Mouse (Mus musculus): ENCODE results near the gene Hoxa10.

The Hoxa10 gene

DNA sequence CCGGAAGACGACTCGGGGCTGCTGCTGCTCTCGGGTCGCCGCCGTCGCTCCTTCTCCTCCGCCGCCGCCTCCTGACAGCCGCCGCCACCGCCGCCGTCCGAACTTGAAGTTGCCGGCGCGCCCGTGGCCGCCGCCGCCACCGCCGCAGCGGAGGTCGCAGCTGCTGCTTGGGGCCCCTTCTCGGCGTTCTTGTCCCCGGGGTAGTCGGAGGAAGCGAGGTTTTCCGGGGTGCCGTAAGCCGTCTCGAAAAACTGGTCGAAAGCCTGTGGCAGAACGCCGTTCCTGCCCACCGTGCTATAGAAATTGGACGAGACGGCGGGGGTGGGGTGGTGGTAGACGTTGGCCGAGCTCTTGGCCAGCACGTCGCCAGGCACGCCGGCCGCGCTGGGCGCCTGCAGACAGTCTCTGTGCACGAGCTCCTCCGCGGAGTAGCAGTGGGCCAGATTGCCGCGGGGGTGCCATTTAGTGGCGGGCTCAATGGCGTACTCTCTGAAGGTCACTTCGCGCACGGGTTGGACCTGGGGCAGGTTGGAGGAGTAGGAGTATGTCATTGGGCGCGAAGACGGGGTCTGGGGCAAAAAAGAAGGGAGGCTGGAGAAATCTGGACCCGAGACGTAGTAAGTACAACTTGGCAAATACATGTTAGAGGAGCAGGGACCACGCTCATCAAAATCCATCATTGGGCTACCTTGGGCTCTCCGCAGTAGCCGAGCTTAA lies 4.5 kb upstream of the Hoxa10 start:
- DNase-seq (ENCODE audit: low spot score in 2 of 2) = no peak

DNA sequence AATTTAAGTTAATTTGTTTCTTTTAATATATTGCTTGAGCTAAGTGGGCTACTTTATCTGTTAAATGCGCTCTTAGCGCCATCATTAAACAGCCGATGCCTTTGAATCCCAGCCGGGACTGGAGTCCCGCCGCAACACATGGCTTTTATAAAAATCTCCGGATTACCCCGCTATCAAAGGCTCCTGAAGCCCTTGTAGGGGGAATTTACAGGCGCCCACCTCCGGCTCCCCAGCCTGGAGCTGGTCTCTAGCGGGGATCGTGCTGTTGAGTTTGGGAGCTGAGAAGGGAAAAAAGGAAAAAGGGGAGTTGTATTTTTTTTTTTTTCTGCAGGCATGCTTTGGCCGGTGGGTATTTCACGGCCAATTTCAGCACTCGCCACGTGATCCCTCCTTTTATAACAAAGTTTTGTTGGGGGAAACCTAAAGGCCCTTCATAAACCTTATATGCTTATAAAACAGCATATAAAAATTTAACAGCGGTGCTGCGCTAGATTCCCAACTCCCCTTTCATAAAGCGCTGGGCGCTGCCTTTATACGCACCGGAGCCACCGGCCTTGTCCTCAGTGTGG lies 3.9 kb upstream of the Hoxa10 start:
- no peak for DNase-seq (ENCODE audit: low spot score in 2 of 2)

GRCm38 (mm10) chr6:52243681-52244121 lies 3.0 kb upstream of the Hoxa10 start:
- DNase-seq (ENCODE audit: low spot score in 2 of 2) = no peak

- DNase-seq (ENCODE audit: low spot score in 2 of 2) = no peak
Measured at GRCm38 (mm10) chr6:52242801-52243332, 2.2 kb upstream of the Hoxa10 start.

- no peak for DNase-seq (ENCODE audit: low spot score in 2 of 2)
Measured at GRCm38 (mm10) chr6:52241001-52241621, 457 bp upstream of the Hoxa10 start.

DNA sequence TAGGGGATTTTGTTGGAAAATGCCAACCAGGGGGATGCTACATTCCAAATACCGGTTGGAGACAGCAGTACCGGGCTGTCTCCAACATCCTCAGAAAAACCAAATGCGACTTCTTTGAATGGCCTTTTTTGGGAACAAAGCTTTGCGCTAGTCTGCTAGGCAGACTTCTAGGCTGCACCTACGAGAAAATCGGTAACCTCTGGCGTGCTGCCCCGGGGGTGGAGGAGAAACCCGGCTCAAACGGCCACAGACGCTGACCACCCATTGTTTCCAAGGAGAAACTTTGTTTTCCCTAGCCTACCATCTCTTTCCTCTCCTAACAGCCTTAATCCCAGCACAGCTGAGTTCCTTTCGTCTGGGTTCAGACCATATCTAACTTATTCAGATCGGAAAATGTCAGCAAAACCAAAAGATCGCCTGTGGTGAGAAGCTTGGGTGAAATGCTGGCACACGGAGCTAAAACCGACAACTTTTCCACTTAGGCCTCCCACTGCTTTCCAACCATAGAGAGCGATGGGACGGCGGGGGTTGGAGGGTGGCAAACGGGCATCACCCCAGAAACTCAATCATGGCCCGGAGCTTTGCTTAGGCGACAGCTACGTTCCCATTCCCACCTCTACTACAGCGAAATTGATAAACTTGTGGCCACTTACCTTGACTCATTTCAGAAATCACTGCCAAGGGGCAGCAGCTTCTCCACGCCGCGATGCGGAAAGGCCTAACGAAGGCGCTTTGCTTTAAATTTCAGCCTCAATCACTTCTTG lies 847 bp downstream of the Hoxa10 start:
- no peak for DNase-seq (ENCODE audit: low spot score in 2 of 2)

- DNase-seq (ENCODE audit: low spot score in 2 of 2) = no peak
Measured at GRCm38 (mm10) chr6:52238976-52239375, 1.7 kb downstream of the Hoxa10 start.

- no peak for DNase-seq (ENCODE audit: low spot score in 2 of 2)
Measured at GRCm38 (mm10) chr6:52238155-52238545, 2.5 kb downstream of the Hoxa10 start.

DNA sequence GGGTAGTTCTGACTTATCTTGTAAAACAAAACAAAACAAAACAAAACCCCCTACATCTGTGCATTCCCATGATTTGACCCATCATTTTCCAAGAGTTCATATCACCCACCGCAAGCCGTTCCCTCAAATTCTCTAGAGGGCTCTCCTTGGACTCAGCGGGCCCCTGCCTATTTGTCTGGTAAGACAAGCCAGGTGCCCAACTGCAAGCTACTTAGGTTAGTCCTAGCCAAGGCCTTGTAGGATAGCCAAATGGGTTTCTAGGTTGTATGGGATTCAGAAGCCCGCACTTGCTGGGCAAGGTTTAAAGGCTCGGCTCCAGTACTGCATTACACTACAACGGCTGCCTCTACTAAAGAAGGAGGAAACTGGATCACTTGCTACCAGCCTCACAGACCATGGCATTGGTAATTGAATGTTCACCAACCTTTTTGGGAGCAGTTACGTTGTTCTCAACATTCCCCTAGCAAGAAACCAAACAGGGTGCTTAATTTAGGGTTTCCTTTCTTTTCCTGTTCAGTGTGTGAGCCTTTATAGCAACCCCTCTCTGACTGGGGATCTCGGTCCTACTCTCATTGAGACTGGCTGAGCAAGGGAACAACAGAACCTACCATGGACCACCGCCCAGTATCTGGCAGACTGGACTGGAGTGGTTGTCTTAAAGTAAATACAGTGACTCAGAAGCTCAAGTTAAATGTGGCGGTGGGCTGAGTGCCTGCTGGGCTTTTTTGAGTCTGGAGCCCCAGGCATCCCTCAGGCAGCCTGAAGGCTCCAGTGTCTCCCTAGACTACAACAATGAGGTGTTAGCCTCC lies 3.1 kb downstream of the Hoxa10 start:
- DNase-seq (ENCODE audit: low spot score in 2 of 2) = no peak

DNA sequence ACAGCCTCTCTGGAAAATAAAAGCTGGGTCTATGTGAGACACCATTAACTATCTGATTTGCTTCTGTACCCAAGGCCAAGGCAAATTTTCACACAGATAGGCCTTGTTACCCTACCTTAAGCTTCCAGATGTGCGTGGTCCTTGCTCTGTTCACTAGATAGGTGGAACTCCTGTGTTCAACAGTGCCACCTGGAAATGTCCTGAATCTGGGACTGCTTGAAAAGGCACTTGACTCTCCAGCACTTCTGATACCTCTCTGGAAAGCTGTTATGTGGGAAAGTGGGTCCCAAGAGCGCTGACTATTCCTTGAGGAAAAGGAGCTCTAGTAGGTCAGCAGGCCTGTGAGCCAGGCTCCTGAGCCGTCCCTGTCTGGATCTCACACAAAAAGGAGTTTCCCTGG lies 3.8 kb downstream of the Hoxa10 start:
- no peak for DNase-seq (ENCODE audit: low spot score in 2 of 2)

GRCm38 (mm10) chr6:52235866-52236265 lies 4.8 kb downstream of the Hoxa10 start:
- DNase-seq (ENCODE audit: low spot score in 2 of 2) = no peak

- no peak for DNase-seq (ENCODE audit: low spot score in 2 of 2)
Measured at GRCm38 (mm10) chr6:52235267-52235666, 5.4 kb downstream of the Hoxa10 start.

DNA sequence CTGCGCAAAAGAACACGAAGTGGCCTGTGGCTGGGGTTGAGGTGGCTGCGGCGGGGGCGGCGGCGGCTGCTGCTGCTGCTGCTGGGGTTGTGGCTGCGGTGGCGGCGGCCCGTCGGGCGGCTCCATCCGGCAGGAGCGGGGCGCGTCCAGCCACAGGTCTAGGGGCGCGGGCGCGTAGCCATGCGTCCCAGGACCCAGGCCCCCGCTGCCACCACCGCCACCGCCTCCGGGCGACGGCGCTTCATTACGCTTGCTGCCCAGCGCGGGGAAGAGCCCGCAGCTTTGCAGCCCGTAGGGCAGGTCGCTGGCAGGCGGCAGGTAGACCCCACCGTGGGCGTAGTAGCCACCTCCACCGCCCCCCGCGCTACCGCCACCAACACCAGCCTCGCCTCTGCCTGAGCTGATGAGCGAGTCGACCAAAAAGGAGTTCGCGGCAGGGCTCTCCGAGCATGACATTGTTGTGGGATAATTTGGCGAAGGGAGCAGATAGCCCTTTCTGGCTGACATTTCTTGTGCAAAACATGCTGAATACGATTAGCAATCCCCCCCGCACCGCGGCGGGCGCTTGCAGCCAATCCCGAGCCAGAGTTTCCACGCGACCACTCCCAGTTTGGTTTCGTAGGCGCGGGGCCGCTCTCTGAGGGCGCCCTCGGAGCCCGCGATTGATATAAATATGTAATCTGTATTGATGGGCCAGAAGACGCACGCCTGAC lies 6.1 kb downstream of the Hoxa10 start:
- peak in 1 of 2 experiments; percentile 15 for DNase-seq (ENCODE audit: low spot score in 2 of 2)

DNA sequence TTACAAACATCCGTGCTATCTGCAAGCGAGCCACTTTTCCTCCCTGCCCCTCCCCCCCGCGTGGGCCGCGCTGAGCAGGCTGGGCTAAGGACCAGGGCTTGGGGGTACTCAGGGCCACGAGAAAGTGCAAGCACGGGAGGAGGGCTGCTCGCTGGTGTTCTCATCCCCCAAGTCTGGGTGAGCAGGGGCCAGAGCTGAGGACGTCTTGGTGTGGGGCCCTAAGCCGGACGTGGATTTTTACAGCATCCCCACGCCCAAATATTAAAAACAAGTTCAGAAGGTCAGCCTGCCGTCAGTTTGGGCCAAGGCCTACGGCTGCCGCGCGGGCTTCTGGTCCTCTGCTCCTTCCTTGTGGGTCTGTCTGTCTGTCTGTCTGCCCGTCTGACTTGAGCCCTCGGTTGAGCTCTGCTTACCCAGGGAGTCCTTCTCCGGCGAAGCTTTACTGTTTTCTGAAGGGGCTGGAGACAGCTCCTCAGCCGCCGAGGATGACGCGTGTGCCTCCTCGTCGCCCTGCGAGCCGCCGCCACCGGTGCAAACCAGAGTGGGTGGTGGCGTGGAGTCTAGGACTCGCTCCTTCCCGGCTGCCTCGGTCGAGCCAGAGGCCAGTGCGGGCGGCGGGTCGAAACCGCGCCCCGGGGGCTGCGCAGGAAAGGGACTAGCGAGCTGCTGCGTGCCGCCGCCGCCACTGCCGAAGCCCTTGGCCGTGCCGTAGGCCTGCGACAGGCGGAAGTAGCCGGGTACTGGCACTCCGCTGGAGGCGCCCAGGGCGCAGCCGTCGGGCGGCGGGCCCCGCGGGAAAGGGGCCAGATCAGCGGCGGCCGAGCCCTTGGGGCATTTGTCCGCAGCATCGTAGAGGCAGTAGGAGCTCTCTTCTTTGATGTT lies 6.9 kb downstream of the Hoxa10 start:
- peak in 1 of 2 experiments; percentile 21 for DNase-seq (ENCODE audit: low spot score in 2 of 2)

GRCm38 (mm10) chr6:52232984-52233545 lies 7.6 kb downstream of the Hoxa10 start:
- peak in 1 of 2 experiments; percentile 16 for DNase-seq (ENCODE audit: low spot score in 2 of 2)

GRCm38 (mm10) chr6:52232568-52232965 lies 8.1 kb downstream of the Hoxa10 start:
- DNase-seq (ENCODE audit: low spot score in 2 of 2) = peak in 1 of 2 experiments; percentile 18

- DNase-seq (ENCODE audit: low spot score in 2 of 2) = peak in 1 of 2 experiments; percentile 15
Measured at GRCm38 (mm10) chr6:52231885-52232567, 8.6 kb downstream of the Hoxa10 start.

DNA sequence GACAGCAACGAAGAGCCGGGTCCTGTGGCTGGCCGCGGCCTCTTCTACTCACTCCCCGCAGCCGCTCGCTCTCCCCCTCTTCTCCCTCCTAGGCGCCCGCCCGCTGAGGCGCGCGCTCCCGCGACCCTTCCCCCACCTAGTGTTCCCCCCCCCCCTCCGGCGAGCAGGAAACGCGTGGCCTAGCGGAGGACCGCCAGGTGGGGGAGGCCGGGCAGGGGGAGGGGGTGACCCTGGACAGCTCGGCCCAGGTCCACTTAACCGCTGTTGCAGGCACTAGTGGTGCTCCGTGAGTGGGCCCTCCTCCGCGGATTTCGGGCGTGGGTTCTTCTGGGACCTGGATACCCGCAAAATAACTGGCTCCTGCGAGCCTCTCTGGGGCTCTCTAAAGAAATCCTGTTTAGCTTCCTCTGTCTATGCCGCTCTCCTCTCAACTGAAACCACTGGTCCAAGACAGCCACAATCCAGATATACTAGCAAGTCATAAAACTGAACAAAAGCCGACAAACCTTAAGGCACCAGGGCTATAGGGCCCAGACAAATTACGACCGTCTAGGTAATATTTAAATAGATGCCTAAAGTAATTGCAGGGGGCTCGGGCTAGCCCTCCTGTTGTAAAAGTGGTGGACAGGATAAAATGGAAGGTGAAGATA lies 10.0 kb downstream of the Hoxa10 start, which contains the start of gene Hoxa9:
TSS of gene Hoxa9 (minus strand) at position 574 of the 650 bp plus-strand sequence.
- no peak for DNase-seq (ENCODE audit: low spot score in 2 of 2)
